Mouse (Mus musculus): ENCODE results near the gene Ntf5. TPM values are rescaled to one million over a fixed set of nuclear protein-coding genes. Genes with fewer than 3 reads are reported as not detected.

Gene Ntf5
- polyA plus RNA-seq, 1 experiment from 2014 or later: 3.9 TPM

- Histone ChIP-seq H3K36me3 (peaks cover 1% of the 10 kb centered on the region; the same call in 1 of the 2 replicates), H3K4me1 (replicated peaks) (peaks cover 46% of the 10 kb centered on the region), H3K9ac (replicated peaks) (no peak overlapping the region), H3K4me2 (peak overlapping the region; percentile 36), H3K27me3 (peaks cover 99% of the 10 kb centered on the region), H3K4me3 (replicated peaks) (peak overlapping the region; percentile 21), H3K27ac (no peak overlapping the region), H3K9me3 (no peaks in the 10 kb centered on the region)
- 14% methylated on average over 37 of the region's 37 CpGs for WGBS
- ATAC-seq (ENCODE audit: insufficient number of reproducible peaks, insufficient read depth, low FRiP score, low TSS enrichment, low read depth): no peak
Observed at GRCm38 (mm10) chr7:45415636-45416035, 2.1 kb downstream of the Ntf5 start.

- WGBS: 9% methylated on average over 13 of the region's 13 CpGs
- H3K4me2 ChIP-seq: peak overlapping the region; percentile 34
Observed at GRCm38 (mm10) chr7:45417962-45418492, 4.5 kb downstream of the Ntf5 start.

GRCm38 (mm10) chr7:45419859-45420614 is 6.5 kb downstream of the Ntf5 start:
- Histone ChIP-seq H3K36me3 (peaks cover 45% of the 10 kb centered on the region), H3K4me3 (replicated peaks) (peak overlapping the region; percentile 16), H3K9ac (replicated peaks) (peak overlapping the region; percentile 37; the same call in 1 of the 2 replicates), H3K4me1 (replicated peaks) (peaks cover 33% of the 10 kb centered on the region), H3K4me2 (peak overlapping the region; percentile 43), H3K27me3 (peaks cover 66% of the 10 kb centered on the region), H3K27ac (no peak overlapping the region), H3K9me3 (no peaks in the 10 kb centered on the region)
- no peak for ATAC-seq (ENCODE audit: insufficient number of reproducible peaks, insufficient read depth, low FRiP score, low TSS enrichment, low read depth)
- WGBS: 9% methylated on average over 27 of the region's 27 CpGs

More at GRCm38 (mm10) chr7:45417962-45418492, 4.5 kb downstream of the Ntf5 start:
- Histone ChIP-seq H3K4me1 (replicated peaks) (peaks cover 47% of the 10 kb centered on the region), H3K27me3 (peaks cover 86% of the 10 kb centered on the region), H3K9me3 (no peaks in the 10 kb centered on the region), H3K9ac (replicated peaks) (no peak overlapping the region), H3K27ac (no peak overlapping the region), H3K4me3 (replicated peaks) (peak overlapping the region; percentile 11), H3K36me3 (peaks cover 25% of the 10 kb centered on the region)
- ATAC-seq (ENCODE audit: insufficient number of reproducible peaks, insufficient read depth, low FRiP score, low TSS enrichment, low read depth): no peak

- H3K4me1 ChIP-seq (replicated peaks): peaks cover 29% of the 10 kb centered on the region
- H3K36me3 ChIP-seq: peaks cover 50% of the 10 kb centered on the region
- H3K4me3 ChIP-seq (replicated peaks): peak within 1 kb of the TSS; percentile 16
- no peaks in the 10 kb centered on the region for H3K9me3 ChIP-seq
- H3K27ac ChIP-seq: no peak within 1 kb of the TSS
- H3K4me2 ChIP-seq: peak within 1 kb of the TSS; percentile 43
- H3K9ac ChIP-seq (replicated peaks): peak within 1 kb of the TSS; percentile 37; the same call in 1 of the 2 replicates
- ATAC-seq (ENCODE audit: insufficient number of reproducible peaks, insufficient read depth, low FRiP score, low TSS enrichment, low read depth): no peak
- H3K27me3 ChIP-seq: peaks cover 60% of the 10 kb centered on the region
- 63% methylated on average over 6 of the region's 6 CpGs for WGBS
Observed at GRCm38 (mm10) chr7:45420615-45420919, 7.1 kb downstream of the Ntf5 start, which contains the start of gene Lhb. Lhb (plus strand) TSS chr7:45420820.

GRCm38 (mm10) chr7:45421194-45421593 is 7.7 kb downstream of the Ntf5 start:
- no peak for ATAC-seq (ENCODE audit: insufficient number of reproducible peaks, insufficient read depth, low FRiP score, low TSS enrichment, low read depth)
- no peak overlapping the region for H3K4me3 ChIP-seq (replicated peaks)
- no peak overlapping the region for H3K9ac ChIP-seq (replicated peaks)
- peaks cover 56% of the 10 kb centered on the region for H3K36me3 ChIP-seq
- 91% methylated on average over 14 of the region's 14 CpGs for WGBS
- no peaks in the 10 kb centered on the region for H3K9me3 ChIP-seq
- H3K4me2 ChIP-seq: no peak overlapping the region
- H3K4me1 ChIP-seq (replicated peaks): peaks cover 26% of the 10 kb centered on the region
- peaks cover 54% of the 10 kb centered on the region for H3K27me3 ChIP-seq
- H3K27ac ChIP-seq: no peak overlapping the region

- Histone ChIP-seq H3K9ac (replicated peaks) (no peak overlapping the region), H3K27me3 (0 out of 2 replicates have a peak, but pooled peaks cover under 1% of the 10 kb centered on the region), H3K36me3 (peaks cover 98% of the 10 kb centered on the region), H3K4me3 (replicated peaks) (no peak overlapping the region), H3K27ac (no peak overlapping the region), H3K9me3 (no peaks in the 10 kb centered on the region), H3K4me1 (replicated peaks) (no peaks in the 10 kb centered on the region), H3K4me2 (no peak overlapping the region)
- WGBS: 94% methylated on average over 8 of the region's 8 CpGs
- no peak for ATAC-seq (ENCODE audit: insufficient number of reproducible peaks, insufficient read depth, low FRiP score, low TSS enrichment, low read depth)
Observed at GRCm38 (mm10) chr7:45426556-45426955, 13.1 kb downstream of the Ntf5 start.

GRCm38 (mm10) chr7:45433835-45434202 is 20.3 kb downstream of the Ntf5 start:
- H3K9ac ChIP-seq (replicated peaks): peak overlapping the region; percentile 84
- peaks cover 43% of the 10 kb centered on the region for H3K4me1 ChIP-seq (replicated peaks)
- no peaks in the 10 kb centered on the region for H3K9me3 ChIP-seq
- no peaks in the 10 kb centered on the region for H3K27me3 ChIP-seq
- WGBS: 3% methylated on average over 7 of the region's 7 CpGs
- peak overlapping the region; percentile 90 for H3K27ac ChIP-seq
- peak overlapping the region; percentile 95 for H3K4me2 ChIP-seq
- ATAC-seq (ENCODE audit: insufficient number of reproducible peaks, insufficient read depth, low FRiP score, low TSS enrichment, low read depth): no peak
- peak overlapping the region; percentile 87 for H3K4me3 ChIP-seq (replicated peaks)
- peaks cover 34% of the 10 kb centered on the region for H3K36me3 ChIP-seq

GRCm38 (mm10) chr7:45434203-45435015 is 20.9 kb downstream of the Ntf5 start, which contains the start of gene Gys1:
Gys1 (plus strand) TSS chr7:45434844.
- Histone ChIP-seq H3K4me1 (replicated peaks) (peaks cover 43% of the 10 kb centered on the region), H3K9ac (replicated peaks) (peak within 1 kb of the TSS; percentile 84), H3K4me3 (replicated peaks) (peak within 1 kb of the TSS; percentile 87), H3K36me3 (peaks cover 31% of the 10 kb centered on the region), H3K4me2 (peak within 1 kb of the TSS; percentile 95), H3K27me3 (no peaks in the 10 kb centered on the region), H3K9me3 (no peaks in the 10 kb centered on the region), H3K27ac (peak within 1 kb of the TSS; percentile 90)
- WGBS: under 1% methylated on average over 45 of the region's 45 CpGs
- peak; percentile 94 for ATAC-seq (ENCODE audit: insufficient number of reproducible peaks, insufficient read depth, low FRiP score, low TSS enrichment, low read depth)

GRCm38 (mm10) chr7:45435038-45435437 is 21.5 kb downstream of the Ntf5 start:
- H3K4me1 ChIP-seq (replicated peaks): peaks cover 43% of the 10 kb centered on the region
- no peaks in the 10 kb centered on the region for H3K27me3 ChIP-seq
- H3K9ac ChIP-seq (replicated peaks): peak overlapping the region; percentile 76
- H3K4me2 ChIP-seq: peak overlapping the region; percentile 95
- 3% methylated on average over 16 of the region's 16 CpGs for WGBS
- no peaks in the 10 kb centered on the region for H3K9me3 ChIP-seq
- peaks cover 31% of the 10 kb centered on the region for H3K36me3 ChIP-seq
- ATAC-seq (ENCODE audit: insufficient number of reproducible peaks, insufficient read depth, low FRiP score, low TSS enrichment, low read depth): no peak; the same call in 1 of the 2 replicates
- H3K4me3 ChIP-seq (replicated peaks): peak overlapping the region; percentile 87
- peak overlapping the region; percentile 46 for H3K27ac ChIP-seq

- ATAC-seq (ENCODE audit: insufficient number of reproducible peaks, insufficient read depth, low FRiP score, low TSS enrichment, low read depth): no peak
- H3K4me2 ChIP-seq: peak overlapping the region; percentile 95
Observed at GRCm38 (mm10) chr7:45436444-45436843, 22.9 kb downstream of the Ntf5 start.

GRCm38 (mm10) chr7:45437046-45437445 is 23.6 kb downstream of the Ntf5 start:
- Histone ChIP-seq H3K9ac (replicated peaks) (no peak overlapping the region), H3K27me3 (no peaks in the 10 kb centered on the region), H3K36me3 (peaks cover 29% of the 10 kb centered on the region), H3K4me2 (peak overlapping the region; percentile 48), H3K9me3 (no peaks in the 10 kb centered on the region), H3K27ac (peak overlapping the region; percentile 24; the same call in 1 of the 2 replicates), H3K4me1 (replicated peaks) (peaks cover 43% of the 10 kb centered on the region), H3K4me3 (replicated peaks) (peak overlapping the region; percentile 8; the same call in 1 of the 2 replicates)
- ATAC-seq (ENCODE audit: insufficient number of reproducible peaks, insufficient read depth, low FRiP score, low TSS enrichment, low read depth): no peak
- 24% methylated on average over 6 of the region's 6 CpGs for WGBS

More at GRCm38 (mm10) chr7:45436444-45436843, 22.9 kb downstream of the Ntf5 start:
- H3K27ac ChIP-seq: no peak overlapping the region
- H3K4me3 ChIP-seq (replicated peaks): no peak overlapping the region
- no peaks in the 10 kb centered on the region for H3K9me3 ChIP-seq
- H3K36me3 ChIP-seq: peaks cover 31% of the 10 kb centered on the region
- no peaks in the 10 kb centered on the region for H3K27me3 ChIP-seq
- 0 out of 2 replicates have a peak overlapping the region, but pooled peaks have one; percentile 1 for H3K9ac ChIP-seq (replicated peaks)
- H3K4me1 ChIP-seq (replicated peaks): peaks cover 43% of the 10 kb centered on the region
- WGBS: 86% methylated on average over 5 of the region's 5 CpGs

All from limb, embryonic 12.5 days (tissue).